ENCODE assay signal across 16 mouse cellular contexts in the genomic region with DNA sequence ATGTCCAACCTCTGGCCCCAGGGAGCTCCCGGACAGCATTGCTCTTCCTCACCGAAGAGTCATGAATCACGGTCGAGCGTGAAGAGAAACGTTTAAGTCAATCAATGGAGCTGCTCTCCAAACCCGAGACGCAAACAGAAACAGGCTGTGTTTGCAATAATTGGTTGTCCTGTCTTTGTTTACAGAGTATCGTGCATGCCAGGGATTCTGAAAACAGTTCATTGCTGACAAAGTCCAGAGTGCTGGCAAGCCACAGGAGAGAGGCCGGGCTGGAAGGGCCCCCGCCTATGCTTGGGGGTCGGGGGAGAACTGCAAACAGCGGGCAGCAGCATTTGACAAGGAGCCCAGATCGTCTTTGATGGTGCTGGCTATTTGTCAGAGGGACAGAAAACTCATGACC.
DNase-seq lines count a peak whose midpoint lies in the region; ATAC-seq and TF ChIP-seq lines count a peak whose summit lies in the region.
"Had no signal": no experiment of that assay in that cellular context is flagged by ENCODE, and none has a peak within 500 bp of the region (broad histone marks: within the 10 kb centered on the region; RNA-seq: fewer than 3 reads in every experiment).

No protein-coding gene starts in this region.

- 57% methylated on average over 14 of the region's 14 CpGs for WGBS in liver, postnatal 0 days (ENCODE audit: insufficient replicate concordance)
- 60% methylated on average over 14 of the region's 14 CpGs for WGBS in liver, embryonic 12.5 days (ENCODE audit: insufficient replicate concordance)
- 37% methylated on average over 14 of the region's 14 CpGs for WGBS in embryonic facial prominence, embryonic 15.5 days
- WGBS in midbrain, postnatal 0 days: 53% methylated on average over 14 of the region's 14 CpGs

- H3K9me3 ChIP-seq in liver, postnatal 0 days (ENCODE audit: low read length): no peaks in the 10 kb centered on the region
- H3K9me3 ChIP-seq in liver, embryonic 12.5 days (replicated peaks): no peaks in the 10 kb centered on the region
- no peaks in the 10 kb centered on the region for H3K9me3 ChIP-seq in embryonic facial prominence, embryonic 15.5 days (replicated peaks)
- no peaks in the 10 kb centered on the region for H3K9me3 ChIP-seq in midbrain, postnatal 0 days (ENCODE audit: low read length)
- H3K9me3 ChIP-seq: forebrain, embryonic 10.5 days; heart, embryonic 15.5 days had no signal

- no peak for TF ChIP-seq CTCF in liver, postnatal 0 days (IDR thresholded peaks at IDR 0.05; ENCODE audit: low read depth)
- TF ChIP-seq CTCF in midbrain, postnatal 0 days (IDR thresholded peaks at IDR 0.05): no peak

- H3K27me3 ChIP-seq in liver, postnatal 0 days (ENCODE audit: insufficient read depth, low read length): no peaks in the 10 kb centered on the region
- H3K27me3 ChIP-seq in liver, embryonic 12.5 days (replicated peaks): no peaks in the 10 kb centered on the region
- H3K27me3 ChIP-seq in embryonic facial prominence, embryonic 15.5 days: no peaks in the 10 kb centered on the region
- no peaks in the 10 kb centered on the region for H3K27me3 ChIP-seq in midbrain, postnatal 0 days (ENCODE audit: insufficient read depth, low read length)
- H3K27me3 ChIP-seq: heart, embryonic 15.5 days had no signal

- no peak overlapping the region for H3K27ac ChIP-seq in liver, postnatal 0 days (ENCODE audit: low read depth)
- no peak overlapping the region for H3K27ac ChIP-seq in liver, embryonic 12.5 days
- H3K27ac ChIP-seq in embryonic facial prominence, embryonic 15.5 days (replicated peaks): 0 out of 2 replicates have a peak overlapping the region, but pooled peaks have one; percentile 7
- H3K27ac ChIP-seq in midbrain, postnatal 0 days (ENCODE audit: low read depth, low read length): no peak overlapping the region
- H3K27ac ChIP-seq: forebrain, embryonic 10.5 days; heart, embryonic 15.5 days; layer of hippocampus, adult 2 months had no signal

- peaks cover 8% of the 10 kb centered on the region; the same call in 1 of the 2 replicates for H3K4me1 ChIP-seq in liver, postnatal 0 days (ENCODE audit: insufficient read depth)
- no peaks in the 10 kb centered on the region for H3K4me1 ChIP-seq in liver, embryonic 12.5 days
- 0 out of 2 replicates have a peak, but pooled peaks cover 17% of the 10 kb centered on the region for H3K4me1 ChIP-seq in embryonic facial prominence, embryonic 15.5 days
- H3K4me1 ChIP-seq in midbrain, postnatal 0 days (ENCODE audit: insufficient read depth, low read length): peaks cover 4% of the 10 kb centered on the region; the same call in 1 of the 2 replicates
- H3K4me1 ChIP-seq: heart, embryonic 15.5 days had no signal

- TF ChIP-seq EP300 in liver, postnatal 0 days (IDR thresholded peaks at IDR 0.05; ENCODE audit: low read depth): no peak

- peak; percentile 62 for DNase-seq in heart, adult 11 months
- DNase-seq in heart, postnatal 4 days: no peak
- DNase-seq in liver, postnatal 0 days: peak; percentile 36
- peak; percentile 47 for DNase-seq in midbrain, postnatal 0 days (ENCODE audit: low spot score)
- no peak for DNase-seq in thymus, postnatal 36 days
- DNase-seq in left cerebral cortex, postnatal 25 days (ENCODE audit: low spot score in 2 of 2): no peak
- DNase-seq: adrenal gland, postnatal 25 days; B cell, adult 2 months; kidney, adult 11 months; right cerebral cortex, postnatal 14 days; thymus, postnatal 4 days had no signal

- intact Hi-C loops in left cerebral cortex, postnatal 25 days (cut with DNase I): no loop called here

- no peak overlapping the region for H3K4me3 ChIP-seq in liver, postnatal 0 days (ENCODE audit: low read depth, low read length)
- H3K4me3 ChIP-seq in liver, embryonic 12.5 days: no peak overlapping the region
- H3K4me3 ChIP-seq in embryonic facial prominence, embryonic 15.5 days (replicated peaks): no peak overlapping the region
- no peak overlapping the region for H3K4me3 ChIP-seq in midbrain, postnatal 0 days (ENCODE audit: low read depth, low read length)
- H3K4me3 ChIP-seq: forebrain, embryonic 10.5 days; heart, embryonic 15.5 days; layer of hippocampus, adult 2 months had no signal

- peak; percentile 51; the same call in 1 of the 2 replicates for ATAC-seq in liver, postnatal 0 days
- ATAC-seq in liver, embryonic 12.5 days: no peak
- no peak for ATAC-seq in embryonic facial prominence, embryonic 15.5 days (ENCODE audit: insufficient number of reproducible peaks, low FRiP score, low TSS enrichment, low read depth)
- ATAC-seq in midbrain, postnatal 0 days (ENCODE audit: low FRiP score): no peak

- no peak overlapping the region for H3K9ac ChIP-seq in liver, postnatal 0 days (replicated peaks)
- H3K9ac ChIP-seq in liver, embryonic 12.5 days: no peak overlapping the region
- no peak overlapping the region for H3K9ac ChIP-seq in embryonic facial prominence, embryonic 15.5 days
- no peak overlapping the region for H3K9ac ChIP-seq in midbrain, postnatal 0 days (replicated peaks; ENCODE audit: low read length, poor library complexity, severe bottlenecking)
- H3K9ac ChIP-seq: heart, embryonic 15.5 days had no signal

- H3K36me3 ChIP-seq in liver, postnatal 0 days (replicated peaks; ENCODE audit: insufficient read depth, low read length): no peaks in the 10 kb centered on the region
- no peaks in the 10 kb centered on the region for H3K36me3 ChIP-seq in liver, embryonic 12.5 days
- H3K36me3 ChIP-seq in embryonic facial prominence, embryonic 15.5 days: no peaks in the 10 kb centered on the region
- no peaks in the 10 kb centered on the region for H3K36me3 ChIP-seq in midbrain, postnatal 0 days (ENCODE audit: insufficient read depth, low read length)
- H3K36me3 ChIP-seq: forebrain, embryonic 10.5 days; heart, embryonic 15.5 days had no signal

- H3K4me2 ChIP-seq in liver, postnatal 0 days (ENCODE audit: low read depth, low read length): peak overlapping the region; percentile 44
- H3K4me2 ChIP-seq in liver, embryonic 12.5 days: no peak overlapping the region
- no peak overlapping the region for H3K4me2 ChIP-seq in embryonic facial prominence, embryonic 15.5 days (replicated peaks)
- H3K4me2 ChIP-seq in midbrain, postnatal 0 days (ENCODE audit: low read depth, low read length, poor library complexity, severe bottlenecking): no peak overlapping the region
- H3K4me2 ChIP-seq: heart, embryonic 15.5 days had no signal

Comparison
In these comparisons a context has a peak if more than half of its experiments do, and no peak if none do; other contexts are left out.
1. DNase-seq: peak in heart, adult 11 months (single experiment), liver, postnatal 0 days (single experiment) and midbrain, postnatal 0 days (single experiment); none in heart, postnatal 4 days (single experiment), thymus, postnatal 36 days (0 of 2) and left cerebral cortex, postnatal 25 days (0 of 2).